Mouse (Mus musculus): ENCODE results near the gene B3gat2. TPM values are rescaled to one million over a fixed set of nuclear protein-coding genes. Genes with fewer than 3 reads are reported as not detected.

The B3gat2 gene
- 1.6 TPM for polyA plus RNA-seq (2017; shearing (Covaris generic))

GRCm38 (mm10) chr1:23761502-23762135, at the start of gene B3gat2:
Gene B3gat2 (plus strand): TSS chr1:23761753.

Other genes with a start within 250 kb of the B3gat2 start
- gene Smap1, start 160.6 kb downstream of the B3gat2 start, polyA plus RNA-seq (2017; shearing (Covaris generic)) = 46.2 TPM
- 24.1 TPM for gene Sdhaf4, start 243.9 kb downstream of the B3gat2 start, polyA plus RNA-seq (2017; shearing (Covaris generic))